Mouse (Mus musculus) kidney, embryonic 14.5 days (tissue): ENCODE data around the gene Adssl1. TPM values are rescaled to one million over a fixed set of nuclear protein-coding genes. Genes with fewer than 3 reads are reported as not detected.

ENCODE experiments used
- ATAC-seq: fragments of 200-750 bp; cut with Nextera tagmentation; 2 replicates; pipeline ENCODE4 v1.8.0; 2017; ENCODE audit warnings: moderate number of reproducible peaks, mild to moderate bottlenecking, moderate TSS enrichment, moderate library complexity; ENCODE audit not compliant: low FRiP score, low TSS enrichment
- H3K27ac ChIP-seq: fragments of 300-500 bp; sonication (generic); 2 replicates; pipeline ENCODE4 v1.5.1; 2014; ENCODE audit warnings: low read depth, mild to moderate bottlenecking, low read length, moderate library complexity, mixed read lengths
- H3K27me3 ChIP-seq: fragments of 300-500 bp; sonication (generic); 2 replicates; pipeline ENCODE4 v1.6.1; 2014; ENCODE audit warnings: mild to moderate bottlenecking, low read length; ENCODE audit not compliant: control insufficient read depth, insufficient read depth
- H3K36me3 ChIP-seq: fragments of 300-500 bp; sonication (generic); 2 replicates; pipeline ENCODE4 v1.6.1; 2014; ENCODE audit warnings: low read length, mixed read lengths; ENCODE audit not compliant: control insufficient read depth, insufficient read depth
- H3K4me1 ChIP-seq: fragments of 300-500 bp; sonication (generic); 2 replicates; pipeline ENCODE4 v1.6.1; 2014; ENCODE audit warnings: low read length, mixed read lengths; ENCODE audit not compliant: control insufficient read depth, insufficient read depth
- H3K4me2 ChIP-seq: fragments of 300-500 bp; sonication (generic); replicated peaks from 2 replicates; pipeline ENCODE4 v1.6.1; 2014; ENCODE audit warnings: low read depth, mild to moderate bottlenecking, low read length
- H3K4me3 ChIP-seq: fragments of 300-500 bp; sonication (generic); 2 replicates; pipeline ENCODE4 v1.5.1; 2014; ENCODE audit warnings: mild to moderate bottlenecking, low read length
- H3K9ac ChIP-seq: fragments of 300-500 bp; sonication (generic); 2 replicates; pipeline ENCODE4 v1.6.1; 2014; ENCODE audit warnings: low read depth, mild to moderate bottlenecking, low read length, moderate library complexity
- H3K9me3 ChIP-seq: fragments of 300-500 bp; sonication (generic); 2 replicates; pipeline ENCODE4 v1.6.1; 2016; ENCODE audit warnings: low read length; ENCODE audit not compliant: control insufficient read depth
- WGBS: fragments of 180-500 bp; shearing (Covaris S2); extraction: QIAGEN DNeasy Blood & Tissue Kit; methylation state at CpG from one replicate; pipeline ENCODE4 v1.1.7; 2014; 5-methylcytosine and 5-hydroxymethylcytosine counted together
- polyA plus RNA-seq: library from polyadenylated mRNA; unstranded; fragments of >200 nt; fragmentation: Nextera tagmentation; extraction: Ambion mirVana; gene quantifications from 2 replicates; pipeline ENCODE4 v1.2.1, GENCODE M21; 2014

Gene Adssl1
- polyA plus RNA-seq, 1 experiment from 2014 or later = 9.3 TPM

- H3K36me3 ChIP-seq = no peaks in the 10 kb centered on the region
- no peak overlapping the region for H3K27ac ChIP-seq
- no peak for ATAC-seq
- 63% methylated on average over 7 of the region's 7 CpGs for WGBS
- peaks cover 23% of the 10 kb centered on the region for H3K4me1 ChIP-seq
- H3K4me3 ChIP-seq = no peak overlapping the region
- H3K9ac ChIP-seq = no peak overlapping the region
- no peaks in the 10 kb centered on the region for H3K9me3 ChIP-seq
- no peaks in the 10 kb centered on the region for H3K27me3 ChIP-seq
- no peak overlapping the region for H3K4me2 ChIP-seq
These were observed 7.4 kb downstream of the Adssl1 start for GRCm38 (mm10) chr12:112627097-112627881.

- peaks cover 25% of the 10 kb centered on the region for H3K4me1 ChIP-seq
- no peak overlapping the region for H3K9ac ChIP-seq
- no peaks in the 10 kb centered on the region for H3K9me3 ChIP-seq
- H3K27ac ChIP-seq = no peak overlapping the region; the same call in 1 of the 2 replicates
- WGBS = 86% methylated on average over 6 of the region's 6 CpGs
- no peaks in the 10 kb centered on the region for H3K27me3 ChIP-seq
- no peak overlapping the region for H3K4me3 ChIP-seq
- H3K36me3 ChIP-seq = no peaks in the 10 kb centered on the region
- no peak overlapping the region for H3K4me2 ChIP-seq
- ATAC-seq = no peak
These were observed 8.4 kb downstream of the Adssl1 start for GRCm38 (mm10) chr12:112628197-112628596.

- Histone ChIP-seq H3K27me3 (no peaks in the 10 kb centered on the region), H3K4me1 (peaks cover 22% of the 10 kb centered on the region), H3K27ac (no peak overlapping the region), H3K9me3 (no peaks in the 10 kb centered on the region), H3K9ac (peak overlapping the region; percentile 44; the same call in 1 of the 2 replicates), H3K4me3 (peak overlapping the region; percentile 13), H3K4me2 (peak overlapping the region; percentile 44), H3K36me3 (no peaks in the 10 kb centered on the region)
- 37% methylated on average over 19 of the region's 19 CpGs for WGBS
- ATAC-seq = peak; percentile 84
These were observed 9.3 kb downstream of the Adssl1 start for GRCm38 (mm10) chr12:112628928-112629721.

GRCm38 (mm10) chr12:112630029-112630428 lies 10.2 kb downstream of the Adssl1 start:
- no peaks in the 10 kb centered on the region for H3K27me3 ChIP-seq
- WGBS = 91% methylated on average over 12 of the region's 12 CpGs
- ATAC-seq = no peak
- no peak overlapping the region for H3K4me2 ChIP-seq
- peaks cover 22% of the 10 kb centered on the region for H3K4me1 ChIP-seq
- no peaks in the 10 kb centered on the region for H3K9me3 ChIP-seq
- H3K9ac ChIP-seq = no peak overlapping the region
- H3K4me3 ChIP-seq = no peak overlapping the region
- no peaks in the 10 kb centered on the region for H3K36me3 ChIP-seq
- no peak overlapping the region for H3K27ac ChIP-seq

DNA sequence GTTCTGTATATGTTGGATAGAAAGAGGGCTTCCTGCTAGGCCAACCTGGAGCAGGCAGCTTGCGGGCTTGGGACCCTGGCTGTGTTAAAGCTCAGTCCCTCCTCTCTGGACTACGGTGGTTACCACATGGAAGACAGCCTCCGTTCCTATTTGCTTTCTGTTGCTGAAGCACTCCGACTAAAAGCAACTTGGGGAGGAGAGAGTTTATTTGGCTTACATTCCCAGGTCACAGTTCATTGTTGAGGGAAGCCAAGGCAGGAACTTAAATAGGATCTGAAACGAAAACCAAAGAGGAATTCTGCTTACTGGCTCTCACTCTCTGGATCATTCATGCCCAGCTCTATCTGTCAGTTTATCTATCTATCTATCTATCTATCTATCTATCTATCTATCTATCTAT lies 11.0 kb downstream of the Adssl1 start:
- WGBS = 74% methylated on average over 5 of the region's 5 CpGs
- no peaks in the 10 kb centered on the region for H3K27me3 ChIP-seq

GRCm38 (mm10) chr12:112631472-112631871 lies 11.6 kb downstream of the Adssl1 start:
- Histone ChIP-seq H3K4me3 (no peak overlapping the region), H3K36me3 (no peaks in the 10 kb centered on the region), H3K4me2 (no peak overlapping the region), H3K4me1 (peaks cover 22% of the 10 kb centered on the region), H3K9ac (no peak overlapping the region), H3K27me3 (no peaks in the 10 kb centered on the region), H3K9me3 (no peaks in the 10 kb centered on the region), H3K27ac (0 out of 2 replicates have a peak overlapping the region, but pooled peaks have one; percentile 17)
- WGBS = 7% methylated on average over 1 of the region's 1 CpGs
- ATAC-seq = no peak

More for the DNA sequence above, 11.0 kb downstream of the Adssl1 start:
- H3K9ac ChIP-seq = no peak overlapping the region
- no peaks in the 10 kb centered on the region for H3K9me3 ChIP-seq
- ATAC-seq = no peak
- no peak overlapping the region for H3K4me2 ChIP-seq
- no peak overlapping the region for H3K4me3 ChIP-seq
- H3K4me1 ChIP-seq = peaks cover 22% of the 10 kb centered on the region
- H3K36me3 ChIP-seq = no peaks in the 10 kb centered on the region
- H3K27ac ChIP-seq = no peak overlapping the region

DNA sequence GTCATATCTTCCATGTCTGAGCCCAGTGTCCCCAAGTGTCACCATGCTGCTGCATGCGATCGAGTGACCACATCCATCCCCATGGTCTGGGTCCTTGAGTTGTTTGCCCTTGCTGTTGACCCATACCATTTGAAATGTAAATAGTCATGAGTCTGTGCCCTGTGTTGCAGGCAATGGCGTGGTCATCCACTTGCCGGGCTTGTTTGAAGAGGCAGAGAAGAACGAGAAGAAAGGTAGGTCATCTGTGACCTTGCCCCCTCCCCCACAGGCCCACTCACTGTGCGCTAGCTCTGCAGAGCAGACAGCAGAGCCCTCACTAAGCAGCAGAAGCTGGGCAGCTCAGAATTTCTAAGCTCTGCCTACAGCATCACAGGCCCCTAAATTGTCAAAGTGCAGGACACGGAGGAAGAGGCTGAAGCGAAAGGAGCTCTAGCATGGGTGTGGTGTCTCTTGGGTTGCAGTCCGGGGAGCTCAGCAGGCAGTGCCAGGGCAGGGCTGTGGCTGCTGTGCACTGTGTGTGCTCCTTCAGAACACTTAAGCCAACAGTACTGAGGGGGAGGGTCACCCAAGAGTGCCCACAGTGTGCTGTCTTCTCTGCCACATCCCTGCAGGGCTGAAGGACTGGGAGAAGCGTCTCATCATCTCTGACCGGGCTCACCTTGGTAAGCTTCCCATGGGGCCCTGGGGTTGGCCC lies 12.4 kb downstream of the Adssl1 start:
- no peak overlapping the region for H3K9ac ChIP-seq
- H3K27me3 ChIP-seq = no peaks in the 10 kb centered on the region
- H3K9me3 ChIP-seq = no peaks in the 10 kb centered on the region
- 63% methylated on average over 11 of the region's 11 CpGs for WGBS
- H3K4me3 ChIP-seq = no peak overlapping the region
- no peak overlapping the region for H3K4me2 ChIP-seq
- 0 out of 2 replicates have a peak overlapping the region, but pooled peaks have one; percentile 17 for H3K27ac ChIP-seq
- peaks cover 22% of the 10 kb centered on the region for H3K4me1 ChIP-seq
- no peak for ATAC-seq
- no peaks in the 10 kb centered on the region for H3K36me3 ChIP-seq

DNA sequence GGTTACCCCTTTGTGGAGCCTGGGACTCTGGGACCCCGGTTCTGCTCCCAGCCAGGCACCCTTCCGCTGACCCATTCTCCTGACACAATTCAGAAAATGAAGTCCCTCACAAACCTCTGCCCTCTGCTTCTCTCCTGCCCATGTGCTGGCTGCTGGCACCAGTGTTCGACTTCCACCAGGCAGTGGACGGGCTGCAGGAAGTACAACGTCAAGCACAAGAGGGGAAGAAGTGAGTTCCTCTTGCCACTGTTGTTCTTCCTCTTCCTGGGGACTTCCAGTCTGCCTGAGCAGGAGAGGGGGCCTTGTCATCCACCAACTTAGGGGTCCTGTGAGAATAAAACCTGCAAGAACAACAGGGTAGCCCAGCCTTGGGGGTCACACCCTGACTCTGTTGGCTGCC lies 13.1 kb downstream of the Adssl1 start:
- H3K9me3 ChIP-seq = no peaks in the 10 kb centered on the region
- no peaks in the 10 kb centered on the region for H3K36me3 ChIP-seq
- no peak overlapping the region for H3K27ac ChIP-seq
- no peak overlapping the region for H3K4me3 ChIP-seq
- H3K4me1 ChIP-seq = peaks cover 22% of the 10 kb centered on the region
- no peak overlapping the region for H3K9ac ChIP-seq
- no peak overlapping the region for H3K4me2 ChIP-seq
- WGBS = 83% methylated on average over 5 of the region's 5 CpGs
- H3K27me3 ChIP-seq = no peaks in the 10 kb centered on the region
- no peak for ATAC-seq
